Mouse (Mus musculus) G1E (cell line): ENCODE data around the gene Fkrp.

Experiments
- CTCF ChIP-seq: IDR thresholded peaks from 2 replicates; pipeline ENCODE4 v1.5.1; 2012; ENCODE audit warnings: low read depth, low read length, inconsistent platforms, mixed read lengths
- GATA1 ChIP-seq: IDR thresholded peaks from 2 replicates; pipeline ENCODE4 v1.6.1; 2012; ENCODE audit warnings: borderline replicate concordance, low read length, inconsistent platforms, mixed read lengths
- TAL1 ChIP-seq: conservative IDR thresholded peaks from 2 replicates; pipeline ENCODE4 v1.6.1; 2012; ENCODE audit warnings: low read depth, low read length, inconsistent platforms, mixed read lengths

DNA sequence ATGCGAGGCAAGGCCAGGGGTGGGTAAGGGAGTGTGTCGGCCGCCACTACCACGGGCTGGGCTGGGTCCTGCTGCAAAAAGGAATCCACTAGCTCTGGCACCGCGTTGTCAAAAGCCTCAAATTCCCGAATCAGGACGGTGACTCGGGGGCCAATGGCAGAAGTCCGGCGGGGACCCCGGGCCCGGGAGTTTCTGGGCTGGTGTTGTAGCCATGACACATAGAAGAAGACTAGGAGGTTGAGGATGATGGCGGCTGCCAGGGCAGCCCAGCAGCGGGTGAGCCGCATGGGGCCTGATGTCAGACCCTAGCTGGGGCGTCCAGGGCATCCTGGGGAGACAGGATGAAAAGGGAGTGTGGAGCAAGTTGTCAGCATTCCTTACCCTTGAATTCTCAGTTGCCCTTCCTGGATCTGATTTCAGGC lies 4.9 kb downstream of the Fkrp start:
- TF ChIP-seq CTCF (no peak), GATA1 (no peak), TAL1 (no peak)
